Mouse (Mus musculus): ENCODE data around the gene Wwox. TPM values are rescaled to one million over a fixed set of nuclear protein-coding genes. Genes with fewer than 3 reads are reported as not detected.

Gene Wwox
- polyA plus RNA-seq, 1 experiment from 2014 or later, result 6.6 TPM

GRCm38 (mm10) chr8:114452278-114452677 lies 12.8 kb downstream of the Wwox start:
- no peaks in the 10 kb centered on the region for H3K79me2 ChIP-seq (ENCODE audit: inconsistent target)
- no peak overlapping the region for H3K4me3 ChIP-seq (ENCODE audit: inconsistent target)
- H3K36me3 ChIP-seq (ENCODE audit: inconsistent target), result peaks cover 18% of the 10 kb centered on the region; the same call in 1 of the 2 replicates
- WGBS (ENCODE audit: missing documents), result 92% methylated on average over 8 of the region's 8 CpGs
- no peak overlapping the region for H3K27ac ChIP-seq

DNA sequence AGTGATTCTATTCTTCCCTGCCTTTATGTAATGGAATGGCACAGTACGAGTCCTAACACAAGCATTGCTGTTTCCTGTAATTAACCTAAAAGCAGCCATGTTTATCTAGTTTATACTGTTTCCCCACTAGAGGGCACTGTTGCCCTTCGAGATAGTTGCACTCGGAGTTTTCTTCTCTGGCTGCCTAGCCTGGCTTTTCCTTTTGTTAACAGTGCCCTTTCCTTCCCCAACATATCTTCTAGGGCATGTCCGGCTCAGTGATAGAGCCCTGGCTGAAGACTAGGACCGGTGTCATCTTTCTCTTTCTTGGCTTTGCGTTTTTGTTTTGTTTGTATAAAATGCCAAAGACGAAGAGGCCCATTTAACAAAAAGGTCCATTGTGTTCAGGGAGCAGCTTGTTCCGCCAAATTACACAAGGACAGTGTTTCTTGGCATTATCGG lies 13.3 kb downstream of the Wwox start:
- 36% methylated on average over 9 of the region's 9 CpGs for WGBS (ENCODE audit: missing documents)
- no peaks in the 10 kb centered on the region for H3K79me2 ChIP-seq (ENCODE audit: inconsistent target)
- H3K27ac ChIP-seq, result no peak overlapping the region
- peaks cover 18% of the 10 kb centered on the region; the same call in 1 of the 2 replicates for H3K36me3 ChIP-seq (ENCODE audit: inconsistent target)
- no peak overlapping the region for H3K4me3 ChIP-seq (ENCODE audit: inconsistent target)

DNA sequence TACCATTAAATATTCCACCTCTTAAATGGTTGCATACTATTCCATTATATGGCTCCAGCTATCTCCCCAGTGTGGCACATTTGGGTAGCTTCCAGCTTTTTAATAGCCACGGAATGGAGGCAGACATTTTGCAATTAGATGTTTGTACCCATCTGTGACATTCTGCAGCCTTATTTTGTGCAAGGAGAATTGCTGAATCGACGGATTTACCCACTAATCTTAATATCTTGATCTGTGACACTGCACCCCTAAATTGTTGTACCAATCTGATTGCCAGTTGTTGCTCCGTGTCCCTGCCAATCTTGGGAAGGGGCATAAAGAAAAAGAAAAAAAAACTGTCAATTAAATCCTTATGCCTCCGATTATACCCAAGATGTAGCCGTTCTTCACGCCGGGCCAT lies 15.8 kb downstream of the Wwox start:
- no peak overlapping the region for H3K4me3 ChIP-seq (ENCODE audit: inconsistent target)
- WGBS (ENCODE audit: missing documents), result over 99% methylated on average over 8 of the region's 8 CpGs
- no peak overlapping the region for H3K27ac ChIP-seq
- no peaks in the 10 kb centered on the region for H3K79me2 ChIP-seq (ENCODE audit: inconsistent target)
- H3K36me3 ChIP-seq (ENCODE audit: inconsistent target), result 0 out of 2 replicates have a peak, but pooled peaks cover under 1% of the 10 kb centered on the region

- 82% methylated on average over 15 of the region's 15 CpGs for WGBS (ENCODE audit: missing documents)
- Histone ChIP-seq H3K36me3 (ENCODE audit: inconsistent target) (no peaks in the 10 kb centered on the region), H3K27ac (no peak overlapping the region), H3K4me3 (ENCODE audit: inconsistent target) (no peak overlapping the region), H3K79me2 (ENCODE audit: inconsistent target) (no peaks in the 10 kb centered on the region)
Measured at GRCm38 (mm10) chr8:114455953-114456352, 16.5 kb downstream of the Wwox start.

DNA sequence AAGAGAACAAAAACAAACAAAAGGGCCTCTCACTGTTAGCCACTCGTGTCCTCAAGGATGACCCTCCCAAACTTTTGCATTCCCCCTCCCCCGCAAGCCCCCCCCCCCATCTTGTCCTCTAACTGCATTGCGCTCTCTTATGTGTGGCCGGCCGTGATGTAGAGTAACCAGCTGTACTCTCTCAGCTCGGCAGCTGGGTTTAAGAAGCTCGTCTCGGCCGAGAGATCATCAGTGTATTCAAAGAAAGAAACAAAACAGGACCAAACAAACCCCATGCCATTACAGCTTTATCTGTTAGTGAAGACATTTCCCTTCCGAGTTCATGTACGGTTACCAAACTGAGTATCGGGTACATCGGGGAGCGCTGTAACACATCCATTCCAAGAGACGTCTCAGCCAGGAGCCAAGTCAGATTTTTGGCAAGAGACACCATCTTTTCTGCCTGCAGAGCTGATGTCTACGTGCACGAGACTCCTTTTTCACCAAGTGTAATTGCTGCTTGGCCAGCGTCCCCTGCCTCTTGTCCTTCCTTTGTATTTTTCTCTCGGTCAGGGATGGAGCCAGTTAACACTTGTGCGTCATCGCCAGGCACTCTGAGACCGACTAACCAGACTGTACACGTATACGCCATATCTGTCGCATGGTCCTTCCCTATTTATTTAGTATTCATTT lies 18.8 kb downstream of the Wwox start:
- no peaks in the 10 kb centered on the region for H3K36me3 ChIP-seq (ENCODE audit: inconsistent target)
- H3K27ac ChIP-seq, result no peak overlapping the region
- 92% methylated on average over 22 of the region's 25 CpGs for WGBS (ENCODE audit: missing documents)
- H3K79me2 ChIP-seq (ENCODE audit: inconsistent target), result no peaks in the 10 kb centered on the region
- H3K4me3 ChIP-seq (ENCODE audit: inconsistent target), result no peak overlapping the region

DNA sequence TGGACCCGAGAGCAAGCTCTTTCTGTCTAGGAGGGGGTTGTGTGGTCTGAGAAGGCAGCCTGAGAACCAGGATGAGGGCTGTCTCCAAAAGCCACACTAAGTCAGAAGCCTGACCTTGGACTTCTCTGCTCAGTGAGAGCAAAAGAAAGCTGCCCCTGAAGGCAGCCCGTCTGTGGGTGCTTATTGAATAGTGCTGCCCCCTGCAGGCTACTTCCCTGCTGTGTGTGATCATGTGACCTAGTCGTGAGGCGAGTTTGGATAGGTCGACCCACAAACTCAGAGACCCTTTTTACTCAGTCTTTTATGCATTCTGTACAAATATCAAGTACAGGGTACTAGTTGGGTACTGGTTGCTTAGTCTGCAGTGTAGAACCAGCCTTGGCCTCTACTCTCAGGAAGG lies 21.1 kb downstream of the Wwox start:
- Histone ChIP-seq H3K4me3 (ENCODE audit: inconsistent target) (no peak overlapping the region), H3K36me3 (ENCODE audit: inconsistent target) (no peaks in the 10 kb centered on the region), H3K27ac (no peak overlapping the region), H3K79me2 (ENCODE audit: inconsistent target) (no peaks in the 10 kb centered on the region)
- WGBS (ENCODE audit: missing documents), result 84% methylated on average over 5 of the region's 5 CpGs

- WGBS (ENCODE audit: missing documents), result 99% methylated on average over 11 of the region's 11 CpGs
- no peaks in the 10 kb centered on the region for H3K36me3 ChIP-seq (ENCODE audit: inconsistent target)
- no peaks in the 10 kb centered on the region for H3K79me2 ChIP-seq (ENCODE audit: inconsistent target)
- no peak overlapping the region for H3K27ac ChIP-seq
- H3K4me3 ChIP-seq (ENCODE audit: inconsistent target), result no peak overlapping the region
Measured at GRCm38 (mm10) chr8:114462591-114462990, 23.1 kb downstream of the Wwox start.

DNA sequence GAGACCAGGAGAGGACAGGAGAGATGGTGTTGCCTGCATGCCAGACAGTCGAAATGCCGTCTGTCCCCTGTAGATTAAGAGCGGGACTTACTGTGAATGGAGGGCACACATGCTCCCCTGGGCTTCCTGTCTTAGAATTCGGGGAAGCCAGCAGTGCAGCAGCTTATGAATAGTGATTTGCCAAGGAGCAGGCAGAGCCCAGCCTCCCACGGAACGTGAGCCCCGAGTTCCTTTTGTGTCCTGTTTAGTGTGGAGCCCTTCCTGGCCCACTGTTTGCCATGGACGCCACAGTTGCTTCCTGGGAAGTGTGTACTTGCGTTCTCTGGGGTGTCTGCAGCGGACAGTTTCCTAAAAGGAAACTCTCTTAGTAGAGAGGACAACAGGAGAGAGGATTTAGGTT lies 23.9 kb downstream of the Wwox start:
- Histone ChIP-seq H3K79me2 (ENCODE audit: inconsistent target) (no peaks in the 10 kb centered on the region), H3K27ac (no peak overlapping the region), H3K4me3 (ENCODE audit: inconsistent target) (no peak overlapping the region), H3K36me3 (ENCODE audit: inconsistent target) (no peaks in the 10 kb centered on the region)
- WGBS (ENCODE audit: missing documents), result 39% methylated on average over 10 of the region's 10 CpGs

DNA sequence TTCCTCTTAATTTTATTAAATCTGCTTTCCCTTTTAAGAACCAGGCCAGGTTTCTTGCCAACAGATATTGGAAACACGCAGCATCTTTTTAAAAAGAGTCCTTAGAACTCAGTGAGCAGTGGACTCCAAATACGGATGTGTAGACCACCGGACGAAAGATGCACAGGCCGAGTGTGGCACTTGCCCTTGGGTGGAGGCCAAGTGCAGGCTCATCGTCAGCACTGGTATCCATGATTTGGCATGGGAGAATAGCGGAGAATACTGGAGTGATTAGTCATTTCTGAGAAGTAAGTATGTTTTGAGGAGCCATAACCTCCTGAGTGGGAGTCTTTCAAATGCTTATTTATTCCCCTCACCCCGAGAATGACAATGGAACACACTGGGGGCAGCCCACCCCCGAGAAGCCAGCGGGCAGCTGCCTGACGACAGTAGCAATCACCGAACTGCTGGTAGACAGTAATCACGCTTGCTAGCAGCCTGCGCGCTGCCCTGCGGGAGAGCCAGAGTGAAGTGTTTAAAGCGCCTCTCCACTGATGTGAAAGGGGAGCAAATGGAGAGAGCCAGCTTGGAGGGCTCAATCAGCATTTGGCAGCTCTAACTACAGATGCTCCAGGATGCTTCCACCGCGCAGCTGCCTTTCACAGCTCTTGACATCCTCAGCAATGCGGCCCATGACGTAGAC lies 29.2 kb downstream of the Wwox start:
- no peaks in the 10 kb centered on the region for H3K79me2 ChIP-seq (ENCODE audit: inconsistent target)
- no peak overlapping the region for H3K27ac ChIP-seq
- WGBS (ENCODE audit: missing documents), result 95% methylated on average over 20 of the region's 21 CpGs
- no peak overlapping the region for H3K4me3 ChIP-seq (ENCODE audit: inconsistent target)
- no peaks in the 10 kb centered on the region for H3K36me3 ChIP-seq (ENCODE audit: inconsistent target)

DNA sequence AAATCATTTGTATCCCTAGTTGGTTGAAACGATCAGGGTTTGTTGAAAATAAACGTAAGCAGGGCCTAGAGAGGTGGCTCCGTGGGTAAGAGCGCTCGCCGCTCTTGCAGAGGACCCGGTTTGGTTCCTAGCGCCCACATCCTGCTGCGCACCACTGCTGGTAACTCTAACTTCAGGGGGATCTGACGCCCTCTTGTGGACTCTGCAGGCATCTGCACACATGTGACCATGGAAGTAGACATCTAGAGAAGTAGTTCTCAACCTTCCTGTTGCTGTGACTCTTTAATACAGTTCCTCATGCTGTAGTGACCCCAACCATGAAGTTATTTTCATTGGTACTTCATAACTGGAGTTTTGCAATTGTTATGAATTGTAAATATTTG lies 29.7 kb downstream of the Wwox start:
- no peaks in the 10 kb centered on the region for H3K79me2 ChIP-seq (ENCODE audit: inconsistent target)
- H3K27ac ChIP-seq, result no peak overlapping the region
- WGBS (ENCODE audit: missing documents), result 91% methylated on average over 10 of the region's 10 CpGs
- H3K36me3 ChIP-seq (ENCODE audit: inconsistent target), result no peaks in the 10 kb centered on the region
- no peak overlapping the region for H3K4me3 ChIP-seq (ENCODE audit: inconsistent target)

GRCm38 (mm10) chr8:114473546-114473945 lies 34.1 kb downstream of the Wwox start:
- Histone ChIP-seq H3K27ac (no peak overlapping the region), H3K79me2 (ENCODE audit: inconsistent target) (no peaks in the 10 kb centered on the region), H3K4me3 (ENCODE audit: inconsistent target) (no peak overlapping the region), H3K36me3 (ENCODE audit: inconsistent target) (no peaks in the 10 kb centered on the region)
- WGBS (ENCODE audit: missing documents), result 63% methylated on average over 11 of the region's 11 CpGs

DNA sequence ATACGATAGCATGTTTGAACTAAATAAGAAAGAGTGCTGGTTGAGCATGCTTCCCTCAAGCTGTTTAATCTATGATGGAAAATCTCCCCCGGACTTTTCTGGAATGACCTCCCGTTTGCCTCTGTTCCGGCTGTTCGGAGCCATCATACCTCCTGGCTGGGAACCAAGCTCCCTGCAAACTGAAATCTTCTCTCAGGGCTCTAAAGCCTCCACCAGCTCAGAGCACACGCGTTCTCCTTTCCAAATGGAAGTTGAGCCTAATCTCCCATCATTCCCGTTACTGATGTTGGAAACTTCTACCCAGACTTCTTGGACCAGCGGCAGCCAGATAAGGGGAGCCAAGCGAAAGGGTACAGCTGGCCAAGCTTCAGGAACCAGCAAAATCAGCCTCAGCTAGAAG lies 37.5 kb downstream of the Wwox start:
- H3K27ac ChIP-seq, result no peak overlapping the region
- H3K4me3 ChIP-seq (ENCODE audit: inconsistent target), result no peak overlapping the region
- WGBS (ENCODE audit: missing documents), result 93% methylated on average over 10 of the region's 10 CpGs
- H3K36me3 ChIP-seq (ENCODE audit: inconsistent target), result no peaks in the 10 kb centered on the region
- H3K79me2 ChIP-seq (ENCODE audit: inconsistent target), result no peaks in the 10 kb centered on the region

DNA sequence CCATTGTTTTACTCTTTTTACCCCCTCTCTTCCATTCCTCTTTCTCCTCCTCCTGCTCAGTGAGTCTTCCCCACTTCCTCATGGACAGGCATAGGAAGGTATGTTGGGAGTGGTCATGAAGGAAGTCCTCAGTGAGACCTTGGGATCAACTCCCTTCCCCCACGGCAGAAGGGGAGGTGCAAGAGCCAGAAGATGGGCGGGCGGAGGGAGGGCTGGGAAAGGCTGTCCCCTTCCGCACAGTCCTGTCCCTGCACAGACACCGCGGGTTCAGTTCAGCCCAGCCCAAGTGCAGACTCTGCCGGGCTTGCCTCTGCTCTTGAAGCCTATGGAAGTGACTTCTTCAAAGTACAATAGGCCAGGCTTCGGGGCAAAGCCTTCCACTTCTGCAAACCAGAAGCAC lies 38.3 kb downstream of the Wwox start:
- Histone ChIP-seq H3K27ac (no peak overlapping the region), H3K36me3 (ENCODE audit: inconsistent target) (no peaks in the 10 kb centered on the region), H3K79me2 (ENCODE audit: inconsistent target) (no peaks in the 10 kb centered on the region), H3K4me3 (ENCODE audit: inconsistent target) (no peak overlapping the region)
- WGBS (ENCODE audit: missing documents), result 98% methylated on average over 8 of the region's 8 CpGs

- Histone ChIP-seq H3K36me3 (ENCODE audit: inconsistent target) (no peaks in the 10 kb centered on the region), H3K79me2 (ENCODE audit: inconsistent target) (no peaks in the 10 kb centered on the region), H3K4me3 (ENCODE audit: inconsistent target) (no peak overlapping the region), H3K27ac (no peak overlapping the region)
- WGBS (ENCODE audit: missing documents), result 94% methylated on average over 8 of the region's 8 CpGs
Measured at GRCm38 (mm10) chr8:114479749-114480148, 40.3 kb downstream of the Wwox start.

DNA sequence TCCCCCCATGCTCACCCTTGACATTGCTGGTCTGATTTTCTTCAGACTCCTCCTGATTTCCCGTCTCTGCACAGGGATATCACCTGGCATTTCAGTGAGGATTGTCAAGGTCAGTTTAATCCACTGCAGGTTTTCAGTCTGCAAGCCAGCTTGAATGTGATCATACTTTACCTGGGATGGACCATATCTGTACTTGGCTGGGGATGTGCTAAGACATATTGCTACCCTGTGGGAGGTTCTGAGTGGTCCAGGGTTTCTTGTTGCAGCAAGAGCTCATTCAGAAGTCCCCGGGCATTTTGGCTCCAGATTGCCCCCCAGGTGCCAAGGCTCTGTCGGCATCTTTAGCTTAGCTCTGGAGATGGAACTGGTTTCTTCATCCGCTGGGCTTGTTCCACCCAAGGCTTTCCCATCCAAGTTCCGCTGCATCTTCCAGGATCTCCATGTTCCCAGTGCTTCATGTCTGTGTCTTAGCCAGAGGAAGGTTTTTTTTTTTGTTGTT lies 52.3 kb downstream of the Wwox start:
- no peaks in the 10 kb centered on the region for H3K79me2 ChIP-seq (ENCODE audit: inconsistent target)
- H3K27ac ChIP-seq, result no peak overlapping the region
- no peaks in the 10 kb centered on the region for H3K36me3 ChIP-seq (ENCODE audit: inconsistent target)
- no peak overlapping the region for H3K4me3 ChIP-seq (ENCODE audit: inconsistent target)
- WGBS (ENCODE audit: missing documents), result 97% methylated on average over 5 of the region's 5 CpGs
